Mouse (Mus musculus): Measurements from ENCODE around the gene Lman1l. TPM values are rescaled to one million over a fixed set of nuclear protein-coding genes. Genes with fewer than 3 reads are reported as not detected.

Gene Lman1l
- total RNA-seq, 1 experiment: 0.22 TPM

DNA sequence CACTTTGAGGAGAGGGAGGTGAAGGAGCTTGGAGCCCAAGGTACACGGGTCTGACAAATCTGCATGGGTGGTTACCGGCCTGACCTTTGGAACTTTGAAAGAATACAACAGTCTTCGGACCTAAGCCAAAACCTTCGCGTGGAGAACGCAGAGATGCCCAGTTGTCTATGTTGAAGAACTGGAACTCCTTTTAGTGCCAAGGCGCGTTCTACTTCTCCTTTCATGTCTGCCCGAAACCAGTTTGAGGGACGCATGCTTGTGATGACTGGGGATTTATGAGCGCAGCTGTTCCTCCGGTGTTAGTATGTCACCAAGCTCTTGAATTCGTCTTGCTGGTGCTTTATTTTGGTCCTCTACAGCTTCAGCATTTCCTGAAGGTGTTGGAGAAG is 58.9 kb downstream of the Lman1l start:
- H3K4me1 ChIP-seq (ENCODE audit: control insufficient read depth in 2 of 2, insufficient read depth in 2 of 2, low read length in 2 of 2, poor library complexity in 1 of 2): peaks cover 0 to 7% of the 10 kb centered on the region in 2 experiments; a peak in 1 of 4 replicates
- peak overlapping the region; percentile 53 to 100; a peak in 3 of 4 replicates for H3K4me3 ChIP-seq (ENCODE audit: insufficient read depth in 1 of 2, low read depth in 1 of 2, low read length in 2 of 2, poor library complexity in 1 of 2, severe bottlenecking in 1 of 2)
- no peaks in the 10 kb centered on the region for H3K9me3 ChIP-seq (ENCODE audit: control insufficient read depth, insufficient read depth, low read depth, low read length)
- H3K36me3 ChIP-seq (ENCODE audit: control insufficient read depth, insufficient read depth, low read length, poor library complexity, severe bottlenecking): no peaks in the 10 kb centered on the region
- peak overlapping the region; percentile 24; the same call in 1 of the 2 replicates for H3K9ac ChIP-seq (ENCODE audit: insufficient read depth, low read depth, low read length, poor library complexity, severe bottlenecking)
- no peak for DNase-seq (ENCODE audit: low read depth, low spot score)
- TF ChIP-seq HCFC1 (IDR thresholded peaks at IDR 0.05; ENCODE audit: borderline replicate concordance, insufficient read depth, low read length): no peak
- no peak for TF ChIP-seq CHD2 (IDR thresholded peaks at IDR 0.05; ENCODE audit: low read depth, low read length)
- no peak for TF ChIP-seq ZNF384 (IDR thresholded peaks at IDR 0.05; ENCODE audit: low read depth, low read length)
- TF ChIP-seq ZC3H11A (IDR thresholded peaks at IDR 0.05; ENCODE audit: borderline replicate concordance, low read depth, low read length): no peak
- no peak for TF ChIP-seq MAFK (IDR thresholded peaks at IDR 0.05; ENCODE audit: insufficient read depth, low read depth, low read length)
- H3K27ac ChIP-seq (ENCODE audit: insufficient read depth, low read depth, low read length, poor library complexity, severe bottlenecking): no peak overlapping the region
- in situ Hi-C loops (cut with MboI; ENCODE audit: low sequenced_read_pairs in 2 of 2, unreplicated experiment in 2 of 2): no loop called here

DNA sequence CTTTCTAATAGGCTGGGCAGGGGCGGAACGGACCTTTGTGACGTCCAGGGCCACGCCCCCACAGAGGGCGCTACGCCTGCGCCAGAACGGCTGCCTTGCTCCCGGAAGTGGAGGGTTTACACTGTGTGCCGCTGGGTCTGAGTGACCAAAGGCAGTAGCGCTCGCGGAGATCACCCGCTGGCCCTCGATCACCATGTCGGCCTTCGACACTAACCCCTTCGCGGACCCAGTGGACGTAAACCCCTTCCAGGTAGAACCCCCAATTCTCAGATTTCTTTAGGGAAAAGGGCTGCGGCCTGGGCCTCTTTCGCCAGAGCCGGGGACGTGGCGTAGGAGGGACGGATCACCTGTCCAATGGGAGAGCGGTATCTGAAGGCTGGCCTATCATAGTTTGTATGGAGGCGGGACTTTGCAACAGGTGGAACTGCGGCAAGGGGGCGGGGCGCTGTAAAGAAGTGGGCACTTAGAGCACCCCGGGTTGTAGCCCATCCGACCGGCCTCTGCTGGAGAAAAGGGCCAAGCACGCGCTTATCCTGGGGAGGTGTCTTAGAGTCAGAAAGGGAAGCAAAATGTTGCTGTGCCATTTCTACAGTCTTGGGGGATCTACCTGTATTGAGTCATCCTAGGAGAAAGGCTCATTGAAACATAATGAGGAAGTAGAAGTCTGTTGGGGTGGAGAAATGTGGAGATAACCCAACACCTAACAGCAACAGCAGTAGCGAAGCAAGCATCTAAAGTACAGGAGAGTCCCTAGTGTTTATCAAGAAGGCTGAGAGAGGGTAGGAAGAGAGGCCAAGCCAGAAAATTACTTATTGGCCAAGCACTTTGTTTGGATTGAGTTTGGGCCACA is 59.5 kb downstream of the Lman1l start, which contains the start of gene Scamp2:
Gene Scamp2, plus strand, starts transcription at position 83 of the 850 bp plus-strand sequence.
- TF ChIP-seq HCFC1 (IDR thresholded peaks at IDR 0.05; ENCODE audit: borderline replicate concordance, insufficient read depth, low read length) (peak; percentile 71), CHD2 (IDR thresholded peaks at IDR 0.05; ENCODE audit: low read depth, low read length) (peak; percentile 81), MAFK (IDR thresholded peaks at IDR 0.05; ENCODE audit: insufficient read depth, low read depth, low read length) (no peak), ZNF384 (IDR thresholded peaks at IDR 0.05; ENCODE audit: low read depth, low read length) (no peak)
- in situ Hi-C loops (cut with MboI; ENCODE audit: low sequenced_read_pairs in 2 of 2, unreplicated experiment in 2 of 2): no loop called here
- H3K36me3 ChIP-seq (ENCODE audit: control insufficient read depth, insufficient read depth, low read length, poor library complexity, severe bottlenecking): no peaks in the 10 kb centered on the region
- peak within 1 kb of the TSS; percentile 73 to 100 for H3K4me3 ChIP-seq (ENCODE audit: insufficient read depth in 1 of 2, low read depth in 1 of 2, low read length in 2 of 2, poor library complexity in 1 of 2, severe bottlenecking in 1 of 2)
- H3K9me3 ChIP-seq (ENCODE audit: control insufficient read depth, insufficient read depth, low read depth, low read length): no peaks in the 10 kb centered on the region
- H3K9ac ChIP-seq (ENCODE audit: insufficient read depth, low read depth, low read length, poor library complexity, severe bottlenecking): peak within 1 kb of the TSS; percentile 81
- peak within 1 kb of the TSS; percentile 37; the same call in 1 of the 2 replicates for H3K27ac ChIP-seq (ENCODE audit: insufficient read depth, low read depth, low read length, poor library complexity, severe bottlenecking)
- H3K4me1 ChIP-seq (ENCODE audit: control insufficient read depth in 2 of 2, insufficient read depth in 2 of 2, low read length in 2 of 2, poor library complexity in 1 of 2): peaks cover 0 to 7% of the 10 kb centered on the region in 2 experiments; a peak in 1 of 4 replicates
- DNase-seq (ENCODE audit: low read depth, low spot score): peak; percentile 88

DNA sequence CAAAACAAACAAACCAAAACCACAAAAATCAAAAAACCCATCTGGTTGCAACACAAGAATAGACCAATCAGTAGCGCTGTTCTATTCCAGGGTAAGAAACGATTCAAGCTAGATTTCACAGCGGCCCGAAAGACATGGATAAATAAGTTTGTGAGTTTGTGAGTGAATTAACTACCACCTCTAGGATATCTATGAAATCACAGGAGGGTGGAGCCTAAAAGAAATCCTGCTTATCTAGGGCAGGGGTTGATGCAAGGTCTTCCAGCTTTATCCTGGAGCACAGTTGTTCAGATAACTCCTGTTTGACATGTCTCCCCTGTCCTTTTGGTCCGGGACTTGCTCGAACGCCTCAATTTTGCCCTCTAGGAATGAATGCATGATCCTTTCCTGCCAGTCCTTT is 60.3 kb downstream of the Lman1l start:
- Histone ChIP-seq H3K9me3 (ENCODE audit: control insufficient read depth, insufficient read depth, low read depth, low read length) (no peaks in the 10 kb centered on the region), H3K36me3 (ENCODE audit: control insufficient read depth, insufficient read depth, low read length, poor library complexity, severe bottlenecking) (no peaks in the 10 kb centered on the region), H3K4me3 (ENCODE audit: insufficient read depth in 1 of 2, low read depth in 1 of 2, low read length in 2 of 2, poor library complexity in 1 of 2, severe bottlenecking in 1 of 2) (peak overlapping the region in 1 of 2 experiments; percentile 100; a peak in 2 of 4 replicates), H3K4me1 (ENCODE audit: control insufficient read depth in 2 of 2, insufficient read depth in 2 of 2, low read length in 2 of 2, poor library complexity in 1 of 2) (peaks cover 0 to 3% of the 10 kb centered on the region in 2 experiments; a peak in 2 of 4 replicates), H3K9ac (ENCODE audit: insufficient read depth, low read depth, low read length, poor library complexity, severe bottlenecking) (no peak overlapping the region), H3K27ac (ENCODE audit: insufficient read depth, low read depth, low read length, poor library complexity, severe bottlenecking) (no peak overlapping the region)
- no peak for DNase-seq (ENCODE audit: low read depth, low spot score)
- TF ChIP-seq CHD2 (IDR thresholded peaks at IDR 0.05; ENCODE audit: low read depth, low read length): no peak
- no peak for TF ChIP-seq MAFK (IDR thresholded peaks at IDR 0.05; ENCODE audit: insufficient read depth, low read depth, low read length)
- TF ChIP-seq ZNF384 (IDR thresholded peaks at IDR 0.05; ENCODE audit: low read depth, low read length): no peak
- no peak for TF ChIP-seq ZC3H11A (IDR thresholded peaks at IDR 0.05; ENCODE audit: borderline replicate concordance, low read depth, low read length)
- TF ChIP-seq HCFC1 (IDR thresholded peaks at IDR 0.05; ENCODE audit: borderline replicate concordance, insufficient read depth, low read length): no peak
- in situ Hi-C loops (cut with MboI; ENCODE audit: low sequenced_read_pairs in 2 of 2, unreplicated experiment in 2 of 2): no loop called here

DNA sequence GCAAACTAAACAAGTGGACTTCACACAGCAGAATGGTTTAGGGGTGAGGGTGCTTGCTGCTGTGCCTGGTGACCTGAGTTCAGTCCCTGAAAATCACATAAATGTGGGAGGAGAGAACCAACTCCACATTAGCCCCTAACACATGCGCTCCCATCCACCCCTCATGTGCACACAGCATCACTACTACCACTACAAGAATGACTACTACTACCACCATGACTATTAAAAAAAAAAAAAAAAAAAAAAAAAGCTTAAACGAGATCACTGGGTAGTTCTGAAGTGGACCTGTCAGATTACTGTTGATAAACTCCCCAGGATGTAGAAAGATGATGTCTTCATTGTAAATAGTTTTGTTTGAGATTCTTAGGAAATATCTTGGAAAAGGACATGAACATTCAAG is 61.0 kb downstream of the Lman1l start:
- H3K4me3 ChIP-seq (ENCODE audit: insufficient read depth in 1 of 2, low read depth in 1 of 2, low read length in 2 of 2, poor library complexity in 1 of 2, severe bottlenecking in 1 of 2): no peak overlapping the region
- no peaks in the 10 kb centered on the region for H3K36me3 ChIP-seq (ENCODE audit: control insufficient read depth, insufficient read depth, low read length, poor library complexity, severe bottlenecking)
- H3K9me3 ChIP-seq (ENCODE audit: control insufficient read depth, insufficient read depth, low read depth, low read length): no peaks in the 10 kb centered on the region
- no peak overlapping the region for H3K9ac ChIP-seq (ENCODE audit: insufficient read depth, low read depth, low read length, poor library complexity, severe bottlenecking)
- no peak for DNase-seq (ENCODE audit: low read depth, low spot score)
- in situ Hi-C loops (cut with MboI; ENCODE audit: low sequenced_read_pairs in 2 of 2, unreplicated experiment in 2 of 2): no loop called here
- TF ChIP-seq HCFC1 (IDR thresholded peaks at IDR 0.05; ENCODE audit: borderline replicate concordance, insufficient read depth, low read length) (no peak), MAFK (IDR thresholded peaks at IDR 0.05; ENCODE audit: insufficient read depth, low read depth, low read length) (no peak), ZNF384 (IDR thresholded peaks at IDR 0.05; ENCODE audit: low read depth, low read length) (no peak), ZC3H11A (IDR thresholded peaks at IDR 0.05; ENCODE audit: borderline replicate concordance, low read depth, low read length) (no peak), CHD2 (IDR thresholded peaks at IDR 0.05; ENCODE audit: low read depth, low read length) (no peak)
- H3K4me1 ChIP-seq (ENCODE audit: control insufficient read depth in 2 of 2, insufficient read depth in 2 of 2, low read length in 2 of 2, poor library complexity in 1 of 2): peaks cover 0 to 5% of the 10 kb centered on the region in 2 experiments; a peak in 2 of 4 replicates
- H3K27ac ChIP-seq (ENCODE audit: insufficient read depth, low read depth, low read length, poor library complexity, severe bottlenecking): no peak overlapping the region

Measured in ES-E14 (cell line).